Mouse (Mus musculus) layer of hippocampus, adult 6 months (tissue): Measurements from ENCODE around the gene Rnf24. TPM values are rescaled to one million over a fixed set of nuclear protein-coding genes. Genes with fewer than 3 reads are reported as not detected.
A peak's percentile ranks its signal among the peaks of the same experiment; 100 is the strongest.

Source experiments
- long read RNA-seq, 2 experiments: library from polyadenylated mRNA; unstranded; transcript quantifications; one replicate each; pipeline ENCODE4 v2.0.0; 2019 to 2020
- microRNA-seq: library from miRNA; unstranded; fragments of <30 nt; microRNA quantifications from one replicate; pipeline ENCODE4 v1.2.0, GENCODE M21; 2020
- polyA plus RNA-seq: library from polyadenylated mRNA; unstranded; fragments of <200 nt; fragmentation: Nextera tagmentation; gene quantifications from 2 replicates; pipeline ENCODE4 v1.2.3, GENCODE M21; 2021

Gene Rnf24
- 16.0 and 18.6 TPM in 2 replicates for polyA plus RNA-seq
- long read RNA-seq, experiment 1, full-length matches to known transcripts, result 5 of 15 reads
- long read RNA-seq, experiment 1, partial matches to known transcripts, result 2 of 15 reads
- long read RNA-seq, experiment 1, other reads (novel, unspliced or antisense), result 8 of 15 reads
- long read RNA-seq, experiment 2, full-length matches to known transcripts, result 23 of 39 reads
- long read RNA-seq, experiment 2, partial matches to known transcripts, result 0 of 39 reads
- long read RNA-seq, experiment 2, other reads (novel, unspliced or antisense), result 16 of 39 reads

DNA sequence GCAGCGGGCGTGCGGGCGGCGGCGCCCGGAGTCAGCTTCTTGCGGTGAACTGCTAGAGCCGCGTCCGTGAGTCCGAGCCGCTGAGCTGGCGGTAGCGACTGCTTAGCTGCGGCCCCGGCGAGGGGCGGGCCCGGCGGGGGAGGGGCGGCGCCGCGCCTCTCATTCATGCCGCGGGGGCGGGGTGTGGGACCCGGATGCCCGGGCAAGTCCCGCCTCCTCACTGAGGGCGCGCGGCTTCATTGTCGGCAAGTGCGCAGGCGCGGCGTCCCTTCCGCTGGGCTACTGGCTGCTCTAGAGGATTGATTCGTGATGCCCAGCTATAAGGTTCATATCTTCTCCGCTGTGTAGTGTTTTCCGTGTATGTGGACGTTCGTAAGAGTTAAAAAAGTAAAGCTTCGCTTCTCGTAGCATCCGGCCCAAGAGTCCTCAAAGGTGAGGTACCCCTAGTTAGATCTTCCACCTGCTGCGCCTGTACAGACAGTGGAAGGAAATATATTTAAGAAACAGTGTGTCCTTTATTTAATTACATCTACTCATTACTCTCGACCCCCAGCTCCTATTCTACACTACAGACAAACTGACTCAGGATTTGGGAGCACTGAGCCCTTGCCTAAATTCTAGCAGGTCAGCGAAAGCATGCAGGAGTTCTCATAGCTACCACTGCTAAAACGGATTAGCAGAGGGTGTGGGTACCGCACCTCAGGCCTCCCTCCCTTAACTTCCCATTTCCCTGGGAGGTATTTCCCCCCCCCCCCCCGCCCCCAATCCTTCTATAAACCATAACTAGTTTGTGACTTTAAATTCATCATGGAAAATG lies at the start of gene Rnf24:
Rnf24 (minus strand) TSS at position 146 of the 817 bp plus-strand sequence.

DNA sequence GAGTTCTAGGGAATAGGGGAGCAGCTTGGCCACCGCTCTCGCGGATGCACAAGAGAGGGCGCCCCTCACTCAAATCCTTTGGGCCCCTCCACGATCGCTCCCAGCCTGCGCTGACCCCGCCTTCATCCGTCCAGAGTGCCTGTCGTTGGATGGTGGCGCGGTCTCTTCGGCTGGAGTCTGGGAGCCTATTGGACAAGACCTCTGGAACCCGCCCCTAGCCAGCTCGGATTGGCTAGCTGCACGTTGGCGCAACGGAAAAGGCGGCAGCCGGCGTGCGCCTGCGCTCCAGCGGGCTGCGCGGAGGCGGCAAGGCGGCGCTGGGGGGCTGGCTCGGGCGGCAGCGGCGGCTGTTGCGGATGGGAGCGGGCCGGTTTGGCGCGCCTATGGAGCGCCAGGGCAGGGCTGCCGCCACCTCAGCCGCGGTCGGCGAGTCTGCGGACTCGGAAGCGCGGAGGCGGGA lies 90.4 kb downstream of the Rnf24 start, which contains the start of gene Pank2:
Pank2 (plus strand) TSS at position 283 of the 460 bp plus-strand sequence.

Small RNA genes lying within 50 kb of the gene (microRNA-seq; reads per million reads assigned to microRNA genes)
- gene Mir103-2, result 26.6 reads per million, percentile 45 among the genes with 10 or more reads in this experiment

Other genes starting within 250 kb of the Rnf24 start
- 1.4 and 1.6 TPM in 2 replicates for gene Hspa12b, start 225.6 kb downstream of the Rnf24 start, polyA plus RNA-seq
- gene Gm11037, start 219.4 kb downstream of the Rnf24 start, polyA plus RNA-seq, result not detected in 2 replicates
- 67.4 and 80.6 TPM in 2 replicates for gene 1700037H04Rik, start 192.8 kb downstream of the Rnf24 start, polyA plus RNA-seq
- gene Cenpb, start 172.8 kb downstream of the Rnf24 start, polyA plus RNA-seq, result 3.7 and 4.1 TPM in 2 replicates
- gene Cdc25b, start 165.9 kb downstream of the Rnf24 start, polyA plus RNA-seq, result 3.6 TPM in 2 replicates
- gene Spef1, start 165.6 kb downstream of the Rnf24 start, polyA plus RNA-seq, result 3.7 and 5.3 TPM in 2 replicates
- 33.1 and 34.1 TPM in 2 replicates for gene Ap5s1, start 145.8 kb downstream of the Rnf24 start, polyA plus RNA-seq
- gene Mavs, start 118.8 kb downstream of the Rnf24 start, polyA plus RNA-seq, result 6.0 and 6.4 TPM in 2 replicates
- 9.5 and 10.0 TPM in 2 replicates for gene Pank2, start 90.4 kb downstream of the Rnf24 start, polyA plus RNA-seq
- 30.4 and 36.2 TPM in 2 replicates for gene Smox, start 138.6 kb upstream of the Rnf24 start, polyA plus RNA-seq
- 10.5 and 12.5 TPM in 2 replicates for gene Adra1d, start 209.4 kb upstream of the Rnf24 start, polyA plus RNA-seq